Mouse (Mus musculus): ENCODE results near the gene Fgd6.

DNA sequence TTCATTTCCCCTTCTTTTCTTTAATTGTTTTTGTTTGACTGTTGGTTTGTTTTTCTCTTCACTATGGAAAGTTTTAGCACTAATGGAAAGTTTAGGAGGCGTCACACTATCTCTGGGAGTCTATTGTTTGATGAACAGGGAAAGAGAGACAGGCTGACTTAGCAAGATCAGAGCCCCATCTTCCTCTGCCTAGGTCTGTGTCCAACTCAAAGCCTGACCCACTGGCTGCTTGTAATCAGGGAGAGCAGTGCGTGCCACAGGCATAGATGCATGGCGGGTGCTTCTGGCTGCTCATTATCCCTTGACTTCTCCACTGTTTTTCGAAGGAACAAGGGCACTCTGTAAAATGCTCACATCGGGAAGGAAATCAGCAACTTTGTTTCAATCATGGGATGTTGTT is 26.6 kb downstream of the Fgd6 start:
- TF ChIP-seq GATA1 (IDR thresholded peaks at IDR 0.05; ENCODE audit: low read length) (no peak), TAL1 (IDR thresholded peaks at IDR 0.05; ENCODE audit: low read length) (no peak)
